Mouse (Mus musculus) common myeloid progenitor, adult 5-6 weeks (primary cell): ENCODE measurements around the gene Itgb3. TPM values are rescaled to one million over a fixed set of nuclear protein-coding genes. Genes with fewer than 3 reads are reported as not detected.
"Not testable (repeated sequence)": the region's sequence is repeated elsewhere in the genome, so short reads cannot be mapped to it uniquely, and the experiment has no call there.

ENCODE experiments used
- ATAC-seq: replicated peaks from 2 replicates; pipeline ENCODE4 v1.8.0; 2016; ENCODE audit warnings: low read depth, mild to moderate bottlenecking, moderate TSS enrichment, inconsistent platforms; ENCODE audit not compliant: poor library complexity, severe bottlenecking
- total RNA-seq: library from RNA; stranded (forward); fragments of 200-1000, 187-1606 nt; gene quantifications from 2 replicates; pipeline ENCODE4 v1.2.3, GENCODE M21; 2017

Itgb3 gene
- 12.3 and 15.8 TPM in 2 replicates for total RNA-seq

DNA sequence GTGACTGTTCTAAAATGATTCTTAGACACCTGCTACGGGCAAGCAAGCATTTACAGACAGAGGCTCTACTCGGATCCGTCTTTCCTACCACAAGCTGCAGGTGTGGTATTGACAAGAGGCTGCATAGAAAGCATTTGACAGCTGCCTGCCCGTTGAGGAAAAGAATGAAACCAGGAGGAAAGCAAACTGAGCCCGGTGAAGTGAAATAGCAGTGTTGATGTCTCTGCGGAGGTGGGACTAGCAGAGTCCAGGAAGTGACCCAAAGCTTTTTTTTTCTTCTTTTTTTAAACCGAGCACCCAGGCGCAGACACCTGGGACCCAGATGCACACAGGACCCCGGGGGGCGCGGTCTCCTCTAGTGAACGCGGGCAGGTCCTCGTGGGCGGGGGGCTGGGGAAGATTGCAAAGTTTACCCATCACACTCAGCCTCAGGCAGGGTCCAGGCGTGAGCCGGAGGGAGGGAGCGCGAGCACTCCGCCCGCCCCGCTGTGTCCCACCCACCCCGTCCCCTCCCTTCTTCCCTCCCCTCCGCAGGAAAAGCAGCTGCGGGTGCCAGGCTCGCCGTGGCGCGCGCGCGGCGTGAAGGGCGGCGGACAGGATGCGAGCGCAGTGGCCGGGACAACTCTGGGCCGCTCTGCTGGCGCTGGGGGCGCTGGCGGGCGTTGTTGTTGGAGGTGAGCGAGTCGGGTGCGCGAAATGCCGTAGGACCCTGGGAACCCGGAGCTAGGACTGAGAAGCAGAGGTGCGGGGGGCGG lies at the start of gene Itgb3:
Gene Itgb3 (plus strand): TSS at position 510 of the 755 bp plus-strand sequence.
- ATAC-seq = peak; percentile 36

DNA sequence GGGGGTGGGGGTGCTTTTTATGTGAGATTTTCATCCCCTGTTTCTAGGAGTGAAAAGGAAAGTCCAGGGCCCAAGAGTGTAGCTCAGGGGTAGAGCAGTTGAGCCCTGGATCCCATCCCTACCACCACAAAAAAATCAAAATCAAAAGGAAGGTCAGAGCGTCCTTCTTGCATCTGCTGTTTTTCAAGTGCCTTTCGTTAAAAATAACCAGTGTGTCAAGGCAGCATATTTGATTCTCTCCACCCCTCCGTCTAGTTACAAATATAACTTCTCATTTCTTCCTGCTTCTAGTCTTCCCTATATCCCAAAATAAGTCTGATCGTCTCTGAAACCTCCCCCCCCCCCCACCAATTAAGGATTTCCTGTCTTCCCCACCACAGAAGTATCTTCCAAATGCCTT lies 49.7 kb upstream of the Itgb3 start:
- ATAC-seq = no peak

DNA sequence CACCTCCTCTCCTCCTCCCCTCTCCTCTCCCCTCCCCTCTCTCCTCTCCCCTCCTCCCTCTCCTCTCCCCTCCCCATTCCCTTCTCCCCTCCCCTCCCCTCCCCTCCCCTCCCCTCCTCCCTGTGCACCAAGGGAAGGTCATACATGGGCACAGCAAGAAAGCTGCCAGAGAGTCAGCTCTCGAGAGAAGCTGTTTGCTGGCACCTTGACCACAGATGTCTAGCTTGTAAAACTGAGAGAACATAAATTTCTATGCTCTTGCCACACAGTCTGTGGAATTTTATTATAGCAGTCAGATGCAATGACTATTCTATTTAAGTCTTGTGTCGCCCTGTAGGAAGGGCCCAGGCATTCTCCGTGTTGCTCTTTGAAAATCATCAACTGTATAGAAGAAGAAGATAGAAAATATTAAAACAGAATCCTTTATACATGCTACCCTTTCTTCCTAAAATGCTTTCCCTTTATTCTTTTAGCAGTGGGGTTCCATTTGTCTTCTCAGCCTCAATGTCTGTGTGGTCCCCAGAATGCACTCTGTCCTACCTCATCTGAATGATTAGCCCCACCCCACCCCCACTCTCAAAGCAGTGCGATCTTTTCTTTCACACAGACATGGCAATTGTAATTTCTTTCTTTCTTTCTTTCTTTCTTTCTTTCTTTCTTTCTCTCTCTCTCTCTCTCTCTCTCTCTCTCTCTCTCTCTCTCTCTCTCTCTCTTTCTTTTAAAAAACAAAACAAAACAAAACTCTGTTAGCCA lies 49.0 kb upstream of the Itgb3 start:
- no peak for ATAC-seq

DNA sequence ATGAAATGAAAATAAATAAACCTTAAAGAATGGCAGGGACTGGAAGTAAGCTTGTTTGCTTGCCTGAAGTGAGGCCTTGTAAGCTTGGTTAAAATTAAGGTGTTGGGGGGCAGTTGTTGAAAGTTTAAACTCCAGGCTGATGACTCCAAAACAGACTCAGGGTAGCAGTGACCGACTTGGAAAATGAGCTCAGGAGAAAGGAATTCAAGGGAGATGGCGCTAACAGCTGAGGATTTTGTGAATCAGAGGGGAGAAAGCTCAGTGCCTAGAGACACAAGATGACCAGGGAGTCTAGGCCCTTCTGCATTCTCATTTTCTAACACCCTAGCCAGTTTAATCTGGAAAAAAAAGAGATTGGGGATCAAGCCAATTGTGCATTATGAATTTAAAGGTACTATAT lies 46.8 kb upstream of the Itgb3 start:
- ATAC-seq = no peak

DNA sequence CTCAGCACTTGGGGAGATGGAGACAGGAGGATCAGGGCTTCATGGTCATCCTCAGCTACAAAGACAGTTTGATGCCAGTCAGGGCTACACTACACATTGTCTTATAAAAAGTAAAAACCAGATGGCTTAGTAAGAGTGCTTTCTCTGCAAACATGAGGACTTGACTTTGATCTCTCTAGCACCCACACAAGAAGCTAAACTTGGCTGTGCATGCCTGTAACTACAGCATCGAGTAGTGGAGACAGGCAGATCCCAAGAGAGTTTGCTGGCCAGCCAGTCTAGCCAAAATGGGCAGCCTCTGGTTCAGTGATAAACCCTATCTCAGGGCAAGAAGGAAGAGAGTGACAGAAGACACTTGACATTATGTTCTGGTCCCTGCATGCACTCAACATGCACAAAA lies 44.3 kb upstream of the Itgb3 start:
- no peak for ATAC-seq

DNA sequence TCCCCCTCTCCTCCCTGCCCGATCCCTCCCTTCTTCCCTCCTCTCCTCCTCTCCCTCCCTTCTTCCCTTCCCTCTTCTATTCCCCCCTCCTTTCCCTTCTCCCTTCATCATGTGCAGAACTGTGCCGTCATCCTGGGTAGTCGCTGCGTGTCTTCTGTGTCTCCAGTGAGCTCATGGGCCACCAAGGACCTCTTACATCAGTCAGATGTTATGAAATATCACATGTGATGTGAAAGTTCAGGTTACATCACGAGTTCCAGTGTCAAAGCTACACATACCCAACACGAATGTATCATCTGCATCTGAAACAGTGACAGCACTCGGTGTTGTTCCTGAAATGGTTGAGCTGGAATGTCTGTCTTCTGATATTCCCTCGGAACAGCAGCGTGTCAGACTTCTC lies 42.6 kb upstream of the Itgb3 start:
- ATAC-seq = no peak

DNA sequence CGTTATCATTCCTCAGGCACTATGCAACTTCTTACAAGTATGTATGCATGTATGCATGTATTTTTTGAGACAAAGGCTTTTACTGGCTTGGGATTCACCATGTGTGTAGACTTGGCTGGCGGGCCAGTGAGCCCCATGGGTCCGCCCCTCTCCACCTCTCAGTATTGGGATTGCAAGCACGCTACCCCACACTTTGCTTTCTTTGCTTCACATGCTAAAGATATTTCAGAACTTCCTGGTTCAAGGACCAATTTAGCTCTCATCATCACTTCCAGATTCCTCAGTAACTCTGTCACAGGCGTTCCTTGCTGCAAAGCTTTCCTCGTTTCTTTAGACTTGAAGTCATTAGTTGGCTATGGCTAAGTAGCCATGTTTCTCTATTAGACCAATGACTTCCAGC lies 41.7 kb upstream of the Itgb3 start:
- ATAC-seq = no peak

DNA sequence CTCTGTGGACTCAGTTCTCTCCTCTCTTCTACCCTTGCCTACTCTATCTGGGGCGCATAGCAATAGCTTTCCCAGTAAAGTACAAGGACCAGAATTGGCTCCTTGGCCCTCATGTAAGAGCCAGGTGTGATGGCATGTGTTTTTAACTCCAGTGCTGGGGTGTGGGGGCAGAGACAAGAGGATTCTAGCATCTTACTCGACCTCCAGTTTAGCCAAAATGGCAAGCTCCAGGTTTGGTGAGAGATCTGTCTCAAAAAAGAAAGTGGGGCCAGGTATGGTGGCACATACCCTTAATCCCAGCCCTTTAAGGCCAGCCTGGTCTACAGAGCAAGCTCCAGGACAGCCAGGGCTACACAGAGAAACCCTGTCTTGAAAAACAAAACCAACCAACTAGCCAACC lies 41.0 kb upstream of the Itgb3 start:
- no peak for ATAC-seq

DNA sequence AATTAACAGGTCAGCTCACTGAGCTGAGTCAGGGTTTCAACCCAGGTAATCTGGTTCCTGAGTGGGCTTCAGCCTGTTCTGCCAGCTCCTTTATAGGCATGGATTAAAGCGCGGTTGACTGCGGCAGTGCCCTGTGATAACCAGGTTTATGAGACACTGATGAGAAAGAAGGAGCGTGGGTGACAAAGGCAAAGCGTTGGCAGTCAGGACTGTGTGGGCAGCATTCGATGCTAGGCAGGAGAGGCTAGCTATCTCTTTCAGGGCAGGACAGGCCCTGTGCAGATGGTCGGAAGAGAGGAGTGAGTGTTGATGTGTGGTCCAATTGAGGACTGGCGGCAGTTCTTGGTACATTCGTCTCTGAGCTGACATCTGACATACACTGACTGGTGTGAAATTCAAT lies 40.1 kb upstream of the Itgb3 start:
- ATAC-seq = no peak

DNA sequence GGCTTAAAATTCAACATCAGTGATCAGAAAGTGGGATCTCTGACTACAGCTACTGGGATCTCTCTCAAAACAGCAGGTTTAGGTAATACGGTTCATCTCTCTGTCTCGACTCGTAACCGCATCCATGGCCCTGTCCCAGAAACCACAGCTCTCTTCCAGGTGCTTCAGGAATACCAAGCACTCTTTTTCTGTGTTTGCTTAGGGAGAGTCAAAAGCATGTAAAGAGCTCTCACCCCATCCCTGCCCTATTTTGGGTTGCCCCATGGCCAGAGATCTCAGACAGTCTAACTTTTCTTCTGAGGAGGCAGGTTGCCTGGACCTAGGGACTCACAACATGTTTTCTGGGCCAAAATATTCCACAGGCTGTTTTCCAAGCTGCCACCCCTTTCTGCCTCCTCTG lies 39.5 kb upstream of the Itgb3 start:
- ATAC-seq = no peak

DNA sequence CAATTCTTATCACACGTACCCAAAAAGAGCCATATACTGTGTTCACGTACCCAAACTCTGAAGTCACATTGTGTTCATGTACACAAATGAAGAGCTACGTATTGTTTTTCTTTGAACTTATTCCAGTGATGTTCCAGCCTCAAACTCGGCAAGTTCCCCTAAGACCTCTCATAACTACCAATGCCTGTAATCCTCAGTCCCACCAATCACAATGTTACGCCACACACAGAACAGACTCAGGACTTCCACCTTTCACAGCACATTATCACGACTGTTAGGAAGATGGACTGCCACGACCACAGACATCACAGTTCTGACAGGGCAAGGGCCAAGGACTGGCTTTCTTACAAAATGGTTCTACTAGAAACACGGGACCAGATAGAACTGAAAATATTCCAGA lies 37.3 kb upstream of the Itgb3 start:
- not testable (repeated sequence) for ATAC-seq

DNA sequence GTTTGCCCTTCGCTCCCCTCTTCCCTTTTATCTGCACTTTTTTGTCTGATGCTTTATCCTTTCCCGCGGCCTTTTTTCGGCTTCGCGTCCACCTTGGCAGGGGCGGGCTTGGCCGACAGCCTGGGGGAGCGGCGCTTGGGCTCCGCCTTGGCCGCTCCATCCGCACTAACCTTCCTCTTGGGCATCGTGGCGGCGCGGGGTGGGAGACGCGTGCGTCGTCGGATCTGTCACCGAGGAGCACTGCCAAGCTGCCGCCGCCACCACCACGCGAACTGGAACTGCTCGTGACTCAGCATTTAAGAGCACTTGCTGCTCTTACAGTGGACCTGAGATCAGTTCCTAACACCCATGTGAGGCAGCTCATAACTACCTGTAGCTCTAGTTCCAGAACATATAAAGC lies 36.4 kb upstream of the Itgb3 start:
- ATAC-seq = peak; percentile 84

DNA sequence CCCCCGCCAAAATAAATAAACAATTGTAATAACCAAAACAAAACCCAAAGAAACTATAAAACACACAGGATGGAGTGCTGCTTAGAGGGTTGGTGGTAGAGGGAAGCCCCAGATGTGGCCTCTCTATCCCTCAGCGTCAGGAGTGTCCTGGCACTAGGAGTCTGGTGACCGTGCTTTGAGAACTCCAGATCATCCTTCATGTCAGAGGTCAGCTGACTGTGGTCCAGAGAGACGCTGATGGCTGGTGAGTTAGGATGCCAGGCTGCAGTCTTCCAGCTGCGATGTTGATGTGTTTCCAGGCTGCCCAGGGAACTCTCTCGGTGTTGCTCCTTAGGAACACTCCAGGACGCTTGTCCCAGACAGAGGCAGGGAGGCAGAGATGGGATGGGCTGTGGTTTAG lies 35.7 kb upstream of the Itgb3 start:
- ATAC-seq = no peak

DNA sequence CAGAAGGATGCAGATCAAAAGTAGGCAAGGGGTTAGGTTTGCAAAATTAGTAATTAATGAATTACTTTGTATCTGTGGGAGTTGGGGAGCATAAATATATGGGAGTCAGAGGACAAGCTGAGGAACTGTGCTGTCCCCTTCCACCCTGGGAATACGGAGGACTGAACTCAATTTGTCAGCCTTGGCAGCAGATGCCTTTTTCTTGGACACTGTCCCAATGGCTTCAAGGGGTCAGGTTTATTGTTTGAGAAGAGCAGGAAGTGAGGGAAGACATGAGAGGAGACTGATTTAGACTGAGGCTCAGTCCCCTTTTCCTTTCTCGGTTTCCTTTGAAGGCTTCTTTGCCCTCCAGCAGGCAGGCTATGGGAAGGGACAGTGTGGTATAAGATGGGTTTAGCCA lies 35.2 kb upstream of the Itgb3 start:
- ATAC-seq = no peak

DNA sequence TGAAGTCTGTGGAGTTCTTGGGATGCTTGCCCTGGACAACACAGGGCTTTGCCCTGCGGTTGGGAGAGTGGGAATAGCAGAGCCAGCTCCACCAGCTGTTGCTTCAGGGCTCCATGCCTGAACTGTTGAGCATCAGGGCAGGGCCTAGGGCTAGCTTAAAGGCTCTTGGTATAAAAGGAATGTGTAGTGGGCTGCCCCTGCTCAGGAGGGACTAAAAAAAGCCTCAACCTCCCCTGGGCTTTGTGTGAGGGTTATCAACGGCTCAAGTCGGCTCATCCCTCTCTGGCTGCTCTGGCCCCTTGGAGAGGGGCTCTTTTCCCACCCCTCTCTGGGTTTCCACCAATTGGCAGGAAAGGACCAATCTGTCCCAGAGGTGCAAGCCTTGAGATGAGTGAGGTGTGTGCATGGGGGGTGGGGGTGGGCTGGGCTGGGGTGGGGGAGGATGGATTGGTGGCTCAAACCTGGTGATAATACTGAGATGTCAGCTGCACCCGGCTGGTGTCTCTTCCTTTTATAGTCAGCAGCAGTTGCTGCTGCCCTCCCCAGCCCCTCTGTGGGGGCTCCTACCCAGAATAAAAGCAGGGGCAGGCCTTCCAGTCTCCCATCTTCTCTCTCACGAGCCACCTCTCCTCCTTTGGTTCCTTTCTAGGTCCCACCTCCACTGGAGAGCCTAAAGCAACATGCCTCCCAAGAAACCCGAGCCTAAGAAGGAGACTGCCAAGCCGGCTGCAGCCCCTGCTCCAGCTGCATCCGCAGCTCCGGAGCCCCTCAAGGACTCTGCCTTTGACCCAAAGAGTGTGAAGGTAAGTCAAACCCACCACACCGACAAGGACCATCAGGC lies 30.8 kb upstream of the Itgb3 start:
- ATAC-seq = no peak

DNA sequence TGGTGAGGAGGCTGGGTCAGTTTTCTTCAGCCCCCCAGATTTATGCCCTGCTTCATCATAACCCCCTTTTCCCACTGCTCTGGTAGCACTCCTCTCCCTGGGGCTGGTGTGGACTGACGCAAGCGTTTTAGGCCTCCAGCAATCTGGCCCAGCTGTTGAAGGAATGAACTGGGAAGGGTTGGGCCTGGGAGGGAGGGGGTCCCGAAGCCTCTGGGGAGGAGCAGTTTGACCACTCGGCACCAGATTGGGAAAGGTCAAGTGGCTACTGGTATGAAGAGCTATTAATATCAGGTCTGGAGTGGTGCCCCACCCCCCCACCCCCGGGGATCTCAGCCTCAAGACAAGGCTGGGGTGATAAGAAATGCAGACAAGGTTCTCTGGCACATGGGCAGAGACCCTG lies 29.7 kb upstream of the Itgb3 start:
- no peak for ATAC-seq

DNA sequence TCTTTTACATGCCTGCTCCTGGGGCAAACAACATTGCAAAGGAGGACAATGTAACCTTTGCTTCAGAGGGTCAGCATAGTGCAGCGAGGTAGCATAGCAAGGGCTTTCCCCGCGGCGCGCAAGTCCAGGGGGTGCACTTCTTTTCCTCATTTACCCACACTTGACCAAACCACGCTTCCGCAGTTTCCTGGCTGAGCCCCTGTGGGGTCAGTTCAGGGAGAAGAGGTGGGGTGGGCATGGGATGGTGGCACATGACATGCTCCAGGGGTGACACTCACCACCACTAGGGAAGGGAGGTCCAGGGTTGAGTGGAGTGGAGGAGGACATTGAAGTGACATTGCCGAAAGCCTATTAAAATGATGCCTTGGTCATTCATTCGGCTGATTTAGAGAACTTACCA lies 28.7 kb upstream of the Itgb3 start:
- no peak for ATAC-seq

DNA sequence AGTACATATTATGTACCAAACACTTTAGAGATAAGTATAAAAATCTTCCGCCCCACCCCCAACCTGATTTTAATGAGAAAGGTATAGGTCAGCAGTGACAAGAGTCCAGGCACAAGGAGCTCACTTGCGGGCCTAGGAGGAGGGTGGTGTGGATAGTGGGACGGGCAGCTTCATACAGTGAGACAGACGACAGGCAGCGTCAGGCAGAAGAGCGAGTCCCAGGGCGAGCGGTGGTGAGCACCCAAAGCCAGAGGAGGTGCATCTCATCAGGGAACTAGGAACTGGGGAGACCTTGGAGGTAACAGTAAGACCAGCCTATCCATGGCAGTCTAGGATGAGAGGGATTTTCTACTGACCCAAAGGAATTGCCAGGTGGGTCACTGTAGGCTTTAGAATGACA lies 28.2 kb upstream of the Itgb3 start:
- ATAC-seq = no peak

DNA sequence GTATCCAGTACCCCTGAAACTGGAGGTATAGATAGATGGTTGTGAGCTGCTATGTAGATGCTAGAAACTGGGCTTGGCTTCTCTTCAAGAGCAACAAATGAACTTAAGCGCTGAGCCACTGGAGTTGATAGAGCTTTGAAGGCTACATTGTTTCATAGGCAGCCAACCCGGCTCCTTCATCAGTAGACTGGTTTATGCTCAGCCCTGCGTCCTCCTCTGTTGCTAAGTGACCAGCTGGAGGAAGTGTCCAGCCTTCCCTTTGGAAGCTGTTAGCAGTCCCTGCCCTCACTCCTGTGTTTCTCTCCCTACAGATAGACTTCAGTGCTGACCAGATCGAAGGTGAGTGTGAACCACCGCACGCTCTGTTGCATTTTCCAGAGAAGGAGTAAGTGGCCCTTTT lies 27.7 kb upstream of the Itgb3 start:
- no peak for ATAC-seq

DNA sequence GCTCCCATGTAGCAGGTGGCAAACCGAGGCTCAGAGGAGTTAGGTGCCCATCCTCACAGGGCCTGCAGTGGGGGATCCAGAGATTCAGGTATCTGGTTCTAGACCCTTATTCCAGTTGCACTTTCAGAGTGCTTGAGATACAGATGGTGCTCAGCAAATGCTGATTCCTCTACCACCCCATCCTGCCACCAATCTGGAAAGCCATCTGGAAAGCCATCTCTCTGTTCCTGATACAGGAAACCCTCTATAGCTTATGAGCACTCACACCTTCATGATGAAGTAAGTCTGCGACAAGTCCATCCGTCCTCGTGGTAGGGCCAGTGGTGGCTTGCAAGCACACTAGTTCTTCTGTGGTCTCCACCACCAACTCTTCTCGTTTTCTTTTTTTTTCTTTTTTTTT lies 27.2 kb upstream of the Itgb3 start:
- ATAC-seq = no peak
